Mouse (Mus musculus) embryo, embryonic 10.5 days (tissue): ENCODE measurements around the gene Cacna1e.

Source experiments
- DNase-seq: peaks from one replicate; pipeline ENCODE4 v3.0.0-alpha.2; 2015; ENCODE audit warnings: low spot score

Cacna1e gene

DNA sequence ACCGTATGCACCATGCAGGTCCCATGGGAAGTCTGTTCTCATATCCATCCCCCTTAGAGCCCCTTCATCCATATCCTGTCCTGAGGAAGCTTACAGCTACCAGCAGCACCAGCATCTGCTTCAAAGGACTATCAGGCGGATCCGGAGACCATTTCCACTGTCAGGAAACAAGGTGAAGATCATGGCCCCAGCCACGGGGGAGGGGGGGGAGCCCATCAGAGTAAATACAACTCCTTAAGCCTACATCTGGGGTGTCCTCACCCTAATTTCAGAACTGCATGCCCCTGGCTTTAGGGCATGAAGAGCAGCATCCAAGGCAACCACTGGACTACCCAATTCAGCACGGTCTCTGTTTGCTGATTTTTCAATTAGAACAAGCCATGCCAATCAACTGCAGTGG lies 47.8 kb downstream of the Cacna1e start:
- no peak for DNase-seq

DNA sequence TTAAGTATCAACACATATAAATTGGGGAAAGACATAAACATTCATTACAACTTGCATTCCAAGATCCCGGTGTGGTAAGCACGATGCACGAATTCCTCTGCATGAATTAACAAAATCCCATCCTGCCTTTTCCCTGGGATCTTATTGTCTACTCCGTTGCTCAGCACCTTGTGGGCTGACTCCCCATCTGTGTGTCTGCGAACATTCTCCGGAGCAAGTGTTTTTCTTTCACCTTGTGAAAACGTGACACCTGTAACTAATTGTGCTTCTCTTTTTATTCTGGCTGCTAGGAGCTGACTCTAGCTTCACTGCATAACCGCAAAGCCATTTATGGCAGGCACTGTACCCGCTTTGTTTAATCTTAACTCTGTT lies 52.1 kb downstream of the Cacna1e start:
- no peak for DNase-seq

DNA sequence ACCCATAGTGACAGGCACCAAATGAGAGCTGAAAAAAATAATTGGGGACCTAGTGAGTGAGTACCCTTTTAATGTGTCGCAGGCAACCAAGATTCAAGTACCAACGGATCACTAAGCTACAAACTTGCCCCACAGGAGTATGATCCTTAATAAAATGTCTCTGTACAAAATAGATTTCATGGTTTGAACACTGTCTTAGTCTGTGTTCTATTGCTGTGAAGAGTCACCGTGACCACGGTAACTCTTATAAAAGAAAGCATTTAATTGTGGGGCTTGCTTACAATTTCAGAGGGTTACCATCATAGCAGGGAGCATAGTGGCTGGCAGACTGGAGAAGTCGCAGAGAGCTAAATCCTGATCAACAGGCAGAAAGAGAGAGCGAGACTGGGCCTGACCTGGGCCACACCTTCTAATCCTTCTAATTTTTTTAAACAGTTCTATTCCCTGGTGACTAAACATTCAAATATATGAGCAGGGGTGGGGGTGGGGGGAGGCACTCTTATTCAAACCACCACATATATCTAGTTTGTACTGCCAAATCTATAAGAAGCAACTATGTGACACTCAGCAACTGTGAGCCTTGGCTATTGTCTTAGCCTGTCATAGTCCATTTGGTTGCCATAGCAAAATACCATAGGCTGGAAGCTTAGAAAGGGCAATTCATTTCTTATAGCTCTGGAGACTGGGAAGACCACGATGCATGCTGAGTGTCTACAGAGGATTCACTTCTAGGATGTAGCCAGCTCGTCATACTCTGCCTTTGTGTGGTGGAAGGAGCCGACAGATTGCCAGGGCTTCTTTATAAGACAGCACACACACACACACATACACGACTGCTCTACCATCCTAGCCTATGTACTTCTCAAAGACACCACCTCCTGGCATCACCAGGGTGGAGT lies 52.8 kb downstream of the Cacna1e start:
- DNase-seq: no peak

DNA sequence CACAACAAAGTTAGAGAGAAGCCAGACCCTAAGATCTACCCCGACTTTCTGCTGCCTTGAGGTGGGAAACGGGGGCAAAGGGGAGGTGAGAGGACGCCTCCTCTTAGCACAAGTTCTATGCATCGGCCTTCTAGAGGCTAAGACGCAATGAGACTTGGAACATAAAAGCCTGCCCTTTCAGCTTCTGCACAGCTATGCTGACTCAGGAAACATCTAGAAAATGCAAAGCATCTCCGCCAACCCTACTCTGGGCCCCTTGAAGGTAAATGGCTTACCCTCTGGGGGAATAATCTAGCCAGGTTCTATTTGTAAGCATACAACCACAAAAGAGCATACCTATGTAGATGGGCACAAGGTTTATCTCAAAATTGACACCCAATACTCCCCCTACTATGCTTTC lies 54.2 kb downstream of the Cacna1e start:
- DNase-seq: no peak

DNA sequence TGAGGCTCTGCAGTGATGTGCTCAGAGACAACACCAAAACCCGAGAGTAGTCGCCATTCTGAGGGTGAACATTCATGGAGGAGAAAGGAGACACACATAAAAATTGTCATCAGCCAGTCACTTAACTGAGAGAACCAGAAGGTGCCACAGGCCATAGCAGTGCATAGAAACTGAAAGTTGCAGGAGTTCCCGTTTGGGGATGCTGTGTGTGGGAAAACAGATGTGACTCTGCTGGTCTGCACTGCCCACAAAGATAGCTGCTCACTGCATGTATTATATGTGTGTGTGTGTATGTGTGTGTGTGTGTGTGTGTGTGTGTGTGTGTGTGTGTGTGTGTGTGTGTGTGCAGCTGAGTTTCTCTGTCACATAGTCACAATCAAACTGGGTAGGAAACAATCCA lies 61.2 kb downstream of the Cacna1e start:
- DNase-seq: no peak

DNA sequence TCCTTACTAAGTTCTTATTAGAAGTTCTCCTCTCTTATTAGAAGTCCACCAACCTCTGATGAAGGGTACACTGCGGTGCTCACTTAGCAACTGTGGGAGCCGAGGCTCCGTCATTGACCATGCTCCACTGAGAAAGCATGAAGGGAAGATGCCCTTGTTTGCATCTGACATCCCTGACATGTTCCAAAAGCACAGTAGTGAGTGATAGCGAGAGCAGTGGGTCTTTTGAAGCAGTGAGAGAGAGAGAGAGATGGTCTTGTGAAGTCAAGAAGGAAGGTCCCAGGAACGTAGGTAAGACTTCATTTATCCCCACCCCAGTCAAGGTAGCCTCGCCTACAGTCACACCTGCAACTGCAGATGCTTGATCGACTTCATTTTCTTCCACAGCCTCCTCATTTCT lies 63.9 kb downstream of the Cacna1e start:
- DNase-seq: no peak

DNA sequence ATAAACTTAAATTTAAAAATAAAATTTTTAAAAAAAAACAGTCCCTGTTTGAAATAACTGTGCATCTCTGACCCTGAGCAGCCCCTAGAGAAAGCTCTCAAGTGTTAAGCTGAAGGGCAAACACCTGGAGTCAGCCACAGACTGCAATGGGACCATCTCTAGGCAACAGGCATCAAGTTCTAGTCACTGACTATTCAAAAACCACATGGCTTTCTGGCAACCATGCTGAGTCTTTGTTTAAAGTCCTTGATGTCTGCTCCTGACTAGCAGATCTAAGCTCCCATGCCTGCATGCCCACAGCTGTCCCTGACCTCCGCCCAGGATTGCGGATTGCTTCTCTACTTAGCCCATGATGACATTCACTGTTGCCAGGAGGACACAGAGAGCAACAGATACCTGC lies 64.3 kb downstream of the Cacna1e start:
- DNase-seq: no peak

DNA sequence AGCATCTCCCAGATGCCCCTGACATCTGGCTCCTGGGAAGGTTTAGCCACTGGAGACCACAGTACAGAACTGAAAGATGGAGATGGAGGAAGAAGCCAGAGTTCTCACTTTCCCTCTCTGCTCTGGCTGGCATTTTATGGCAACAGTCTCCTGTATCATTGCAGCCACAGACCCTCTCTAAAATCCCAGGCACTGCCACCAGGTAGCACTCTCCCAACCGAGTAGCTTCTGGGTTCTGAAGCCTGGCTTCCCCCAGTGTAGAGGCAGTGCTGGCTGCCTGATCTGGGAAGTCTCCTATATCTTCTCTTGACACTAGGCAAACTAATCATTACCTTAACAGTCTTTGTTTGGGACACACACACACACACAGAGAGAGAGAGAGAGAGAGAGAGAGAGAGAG lies 65.6 kb downstream of the Cacna1e start:
- DNase-seq: no peak

DNA sequence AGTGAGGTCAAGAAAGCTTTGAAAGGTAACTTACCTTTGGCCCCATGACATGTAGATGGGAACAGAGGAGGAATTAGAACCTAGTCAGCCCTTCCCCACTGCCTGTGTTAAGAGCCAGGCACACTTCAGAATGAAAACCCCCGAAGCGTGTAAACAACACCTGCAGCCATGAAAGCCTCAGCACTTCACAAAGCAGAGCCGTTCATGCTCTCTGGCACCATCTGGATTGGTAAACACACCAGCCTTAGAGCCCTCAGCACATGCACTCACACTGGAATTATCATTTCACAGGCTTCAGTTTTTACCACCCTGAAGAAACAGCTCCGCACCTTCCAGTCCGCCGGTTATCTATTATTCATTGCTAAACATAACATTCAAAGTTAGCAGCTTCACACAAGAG lies 67.5 kb downstream of the Cacna1e start:
- DNase-seq: no peak

DNA sequence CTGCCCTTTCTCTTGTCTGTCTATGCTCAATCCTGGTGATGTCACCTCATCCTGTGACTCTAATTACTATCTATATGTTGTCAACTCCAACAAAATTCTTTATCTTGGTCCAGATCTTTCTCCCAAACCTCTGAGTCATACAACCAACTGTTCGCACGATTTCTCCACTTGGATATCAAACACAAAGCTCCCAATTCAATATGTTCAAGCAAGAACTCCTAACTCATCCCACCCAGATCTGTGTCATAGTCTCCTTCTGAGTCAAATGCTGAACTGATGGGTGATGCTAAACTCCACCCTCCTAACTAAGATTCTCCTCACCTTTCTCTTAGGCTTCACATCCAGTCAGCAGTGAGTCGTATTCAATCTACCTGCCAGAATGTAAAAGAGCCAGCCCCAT lies 68.0 kb downstream of the Cacna1e start:
- no peak for DNase-seq

DNA sequence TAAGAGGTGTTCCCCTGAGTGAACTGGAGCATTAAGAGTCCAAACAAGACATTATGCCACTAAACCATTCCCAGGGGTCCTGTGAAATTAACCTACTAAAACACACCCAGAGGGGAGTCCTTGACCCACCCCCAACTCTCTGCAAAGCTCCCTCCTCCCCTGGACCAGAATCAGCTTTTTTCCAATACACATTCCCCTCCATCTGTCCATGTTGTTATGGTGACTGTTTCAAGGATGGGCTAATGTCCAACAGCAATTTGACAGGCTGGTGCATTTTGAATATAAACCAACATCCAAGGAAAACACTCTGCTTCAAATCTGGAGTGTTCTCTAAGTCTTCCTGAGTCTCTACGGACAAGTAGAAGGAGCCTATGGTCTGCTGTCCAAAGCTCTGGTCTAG lies 78.6 kb downstream of the Cacna1e start:
- no peak for DNase-seq

DNA sequence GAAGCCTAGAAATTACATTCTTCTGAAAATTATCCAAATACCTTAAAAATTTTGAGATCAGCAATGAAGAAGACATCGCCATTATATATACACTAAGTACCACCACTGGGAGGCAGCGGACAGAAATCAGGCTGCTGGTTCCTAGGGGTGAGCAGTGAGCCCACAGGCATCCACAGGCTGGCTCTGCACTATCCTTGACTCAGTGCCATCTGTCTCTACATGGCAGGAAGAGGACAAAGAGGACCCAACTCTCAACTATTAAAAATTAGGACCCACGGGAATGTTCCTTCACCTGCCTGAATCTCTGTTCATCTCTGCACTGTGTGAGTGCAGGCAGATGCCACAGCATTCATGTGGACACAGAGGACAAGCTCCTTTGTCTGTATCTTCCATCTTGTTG lies 79.3 kb downstream of the Cacna1e start:
- DNase-seq: no peak

DNA sequence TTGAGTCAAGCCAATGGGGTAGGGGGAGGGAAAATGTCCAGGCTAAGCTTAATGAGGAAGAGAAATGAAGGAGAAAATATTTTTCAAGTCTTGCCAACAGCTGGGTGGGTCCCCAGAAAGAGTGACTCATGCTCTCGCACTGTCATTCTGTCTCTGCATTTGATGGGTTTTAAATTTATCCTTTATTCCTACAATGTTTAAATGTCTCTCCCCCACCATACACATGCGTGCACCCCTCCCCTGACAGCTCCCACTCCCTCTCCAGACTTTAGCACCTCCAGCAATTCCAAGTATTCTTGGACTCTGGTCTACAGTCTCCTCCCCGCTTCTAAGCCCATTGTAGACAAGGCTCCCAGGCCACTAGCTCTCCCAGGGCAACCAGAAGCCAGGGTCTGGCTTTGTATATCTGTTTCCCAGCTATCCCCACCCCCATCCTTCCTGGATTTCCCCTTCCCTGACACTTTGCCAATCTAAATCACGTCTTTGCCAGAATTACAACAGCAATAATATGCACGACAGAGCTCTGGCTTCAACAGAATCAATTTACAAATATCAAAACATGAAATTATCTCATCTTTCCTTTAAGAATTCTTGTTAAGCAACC lies 81.9 kb downstream of the Cacna1e start:
- no peak for DNase-seq

DNA sequence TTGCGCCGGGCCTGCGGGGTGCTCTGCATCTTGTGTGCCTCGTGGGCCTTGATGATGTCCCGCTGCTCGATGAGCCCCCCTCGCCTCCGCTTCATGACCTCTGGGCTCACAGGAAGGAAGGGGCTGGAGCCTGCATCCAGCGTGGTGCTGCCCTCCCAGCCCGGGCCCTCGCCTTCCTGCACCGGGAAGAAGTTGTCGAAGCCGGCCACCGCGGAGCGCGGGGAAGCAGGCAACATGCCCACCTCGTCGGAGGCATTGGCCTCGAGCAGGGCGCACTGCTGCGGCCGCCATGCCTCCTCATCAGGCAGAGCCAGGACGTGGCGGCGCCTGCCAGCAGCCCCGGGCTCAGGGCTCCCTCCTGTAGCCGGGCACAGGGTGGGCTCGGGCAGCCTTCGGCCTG lies 85.0 kb downstream of the Cacna1e start:
- no peak for DNase-seq

DNA sequence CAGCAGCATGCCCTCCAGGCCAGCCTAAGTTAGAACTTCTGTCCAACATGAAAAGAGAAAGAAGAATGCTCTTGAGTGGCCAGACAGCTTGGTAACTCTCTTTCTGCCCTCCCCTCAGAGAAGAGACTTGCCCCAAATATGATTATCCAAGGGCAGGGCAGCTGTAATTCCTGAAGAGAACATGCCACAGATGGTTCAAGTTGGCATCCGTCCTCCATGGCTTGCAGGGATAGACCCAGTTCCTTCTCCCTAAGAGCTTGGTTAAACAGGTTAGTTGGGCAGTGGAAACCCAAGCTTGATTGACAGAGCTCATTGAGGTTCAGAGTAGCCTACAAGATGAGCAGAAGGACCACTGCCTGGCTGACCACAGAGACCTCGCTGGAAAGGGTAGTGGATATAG lies 85.5 kb downstream of the Cacna1e start:
- DNase-seq: no peak

DNA sequence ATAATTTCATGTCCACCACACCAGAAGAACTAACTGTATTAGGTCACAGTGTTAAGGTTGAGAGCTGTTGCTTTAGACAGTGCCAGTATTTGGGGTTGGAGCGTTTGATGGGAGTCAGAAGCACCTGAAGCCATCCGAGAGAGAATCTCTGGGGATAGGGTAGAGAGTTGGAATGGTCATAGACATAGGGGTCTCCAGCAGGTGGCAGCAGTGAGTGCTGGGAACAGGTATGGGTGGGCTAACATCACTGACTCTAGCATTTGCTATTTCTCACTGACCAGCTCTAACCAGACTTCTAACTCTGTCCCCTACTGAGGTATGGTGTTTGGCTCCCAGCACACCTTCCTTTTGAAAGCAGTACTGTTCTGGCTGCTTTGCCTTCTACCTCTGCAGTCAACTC lies 87.6 kb downstream of the Cacna1e start:
- peak; percentile 55 for DNase-seq

DNA sequence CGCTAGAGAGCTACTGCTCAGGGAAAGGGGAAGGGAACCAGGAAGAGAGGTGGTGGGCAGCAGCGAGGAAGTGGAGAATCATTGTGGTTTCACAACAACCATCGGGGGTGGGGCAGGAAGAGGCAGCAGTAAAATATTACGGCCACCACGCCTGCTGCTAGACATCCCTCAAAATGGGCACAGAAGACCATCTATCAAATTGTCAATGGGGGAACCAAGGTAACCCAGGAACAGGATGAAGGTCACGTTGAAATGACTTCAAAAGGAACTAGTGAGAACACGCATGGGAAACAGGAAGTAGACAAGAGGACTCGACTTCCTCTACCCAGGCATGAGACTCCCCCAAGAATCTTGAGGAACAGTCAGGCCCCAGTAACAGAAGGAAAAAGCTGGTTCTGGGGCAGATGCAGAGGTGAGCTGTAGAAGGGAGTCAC lies 89.8 kb downstream of the Cacna1e start:
- no peak for DNase-seq

DNA sequence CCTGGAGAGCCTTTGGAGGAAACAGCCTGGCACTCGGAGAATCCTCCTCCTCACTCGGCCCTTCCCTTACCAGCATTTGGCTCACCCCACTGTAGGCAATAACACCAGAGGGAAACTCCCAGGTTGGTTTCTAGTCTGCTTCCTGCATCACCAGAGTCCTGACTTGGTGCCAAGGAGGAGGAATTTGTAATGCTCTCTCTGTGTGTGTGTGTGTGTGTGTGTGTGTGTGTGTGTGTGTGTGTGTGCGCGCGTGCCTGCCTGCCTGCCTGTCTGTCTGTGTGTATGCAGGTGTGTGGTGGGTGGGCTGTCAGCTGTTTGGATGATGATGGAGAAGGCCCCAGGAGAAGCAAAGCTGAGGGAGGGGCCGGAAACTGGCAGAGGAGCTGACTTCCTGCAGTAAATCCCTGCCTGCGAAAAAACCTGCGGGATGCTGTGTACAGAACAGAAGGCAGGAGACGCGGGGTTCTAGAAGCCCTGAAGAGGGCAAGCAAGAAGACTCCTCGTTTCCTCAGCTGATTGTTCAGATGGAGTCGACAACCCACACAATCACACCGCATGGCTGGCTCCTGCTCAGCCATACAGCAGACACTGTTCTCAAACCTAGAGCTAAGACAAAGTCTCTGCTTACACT lies 92.6 kb downstream of the Cacna1e start:
- no peak for DNase-seq

DNA sequence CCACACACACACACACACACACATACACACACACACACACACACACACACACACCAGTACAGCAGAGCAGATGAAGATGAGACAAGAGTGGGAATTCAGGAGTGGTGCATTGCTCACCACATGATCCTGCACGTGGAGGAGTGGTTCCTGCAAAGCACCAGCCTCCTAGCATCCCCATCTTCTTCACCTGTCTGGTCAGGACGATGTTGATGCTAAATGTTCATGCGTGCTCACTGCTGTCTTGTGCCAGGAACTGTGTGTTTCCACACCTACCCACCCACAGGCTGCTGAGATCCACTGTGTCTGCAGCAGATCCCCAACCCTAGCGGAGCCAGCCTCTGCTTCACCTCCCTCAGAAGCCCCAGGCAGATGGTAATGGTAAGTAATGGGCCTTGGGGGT lies 95.8 kb downstream of the Cacna1e start:
- DNase-seq: no peak

DNA sequence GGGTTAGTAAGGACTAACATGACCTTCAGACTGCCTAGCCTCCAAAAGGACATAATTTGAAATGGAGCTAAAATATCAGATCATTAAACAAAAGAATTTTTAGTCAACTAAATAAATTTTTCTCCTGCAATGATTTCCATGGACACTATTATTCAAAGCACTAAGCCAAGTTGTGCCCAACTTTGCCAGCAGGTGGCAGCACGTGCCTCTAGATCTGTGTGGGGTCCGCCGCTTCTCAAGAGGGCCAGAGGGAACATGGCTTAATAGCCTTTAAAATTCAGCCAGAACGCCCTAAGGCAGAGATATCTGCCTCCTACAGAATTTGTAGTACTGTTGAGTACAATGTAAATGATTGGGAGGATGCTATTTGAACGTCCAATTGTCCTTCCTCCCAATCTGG lies 96.2 kb downstream of the Cacna1e start:
- DNase-seq: peak; percentile 93

DNA sequence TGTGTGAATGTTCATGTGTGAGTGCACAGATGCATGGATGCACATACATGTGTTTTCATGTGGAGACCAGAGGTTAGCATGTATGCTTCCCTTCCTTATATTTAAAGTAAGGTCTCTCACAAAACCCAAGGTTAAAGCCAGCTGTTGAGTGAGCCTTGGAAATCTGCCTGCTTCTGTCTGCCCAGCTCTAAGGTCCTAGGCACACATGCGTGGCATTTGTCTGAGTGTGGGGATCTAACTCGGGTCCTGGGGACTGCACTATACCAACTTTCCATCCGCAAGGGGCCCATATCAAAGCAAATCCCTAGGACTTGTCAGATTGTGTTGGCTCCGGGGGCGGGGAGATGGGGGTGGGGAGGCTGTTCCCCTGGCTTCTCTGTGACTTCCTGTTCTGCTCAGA lies 96.9 kb downstream of the Cacna1e start:
- DNase-seq: no peak

DNA sequence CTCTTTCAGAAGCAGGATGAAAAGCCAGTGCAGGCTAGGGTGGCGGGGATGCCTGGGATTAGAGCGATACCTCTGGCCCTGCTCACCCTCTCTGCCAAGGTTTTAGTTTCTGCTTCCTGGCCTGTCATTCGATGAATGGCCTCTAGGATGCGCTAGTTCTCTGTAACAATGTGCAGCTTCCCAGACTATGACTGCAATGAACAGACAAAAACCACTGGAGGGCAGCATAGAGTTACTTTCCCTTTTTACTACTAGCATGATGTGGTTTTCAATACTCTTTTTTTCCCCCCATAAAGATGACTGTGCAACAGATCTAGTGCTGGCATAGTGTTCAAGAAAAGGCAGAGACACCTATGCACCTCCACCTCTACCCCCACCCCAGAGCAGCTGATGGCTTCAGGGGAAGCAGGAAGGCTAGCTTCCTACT lies 98.0 kb downstream of the Cacna1e start:
- DNase-seq: peak; percentile 95

DNA sequence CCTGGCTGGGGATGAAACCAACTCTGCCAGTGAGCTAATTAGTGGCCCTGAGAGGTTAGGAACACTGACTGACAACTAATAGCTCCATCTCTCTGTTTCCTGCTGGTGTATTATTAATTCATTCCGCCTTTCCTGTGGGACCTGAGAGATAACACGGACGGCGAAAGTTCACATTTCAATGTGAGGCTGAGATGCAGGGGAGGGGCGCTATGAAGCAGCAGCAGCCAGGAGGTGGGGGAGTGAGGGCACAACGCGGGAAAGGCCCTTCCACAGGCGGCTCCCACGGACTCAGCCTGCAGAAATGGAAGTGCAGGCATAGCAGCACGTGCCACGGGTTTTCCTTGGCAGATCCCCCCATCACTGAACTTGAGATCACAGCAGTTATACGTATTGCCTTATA lies 99.4 kb downstream of the Cacna1e start:
- DNase-seq: no peak
